Mouse (Mus musculus) effector memory CD4-positive, alpha-beta T cell, adult 5 months (primary cell): ENCODE data around the gene Cep131. TPM values are rescaled to one million over a fixed set of nuclear protein-coding genes. Genes with fewer than 3 reads are reported as not detected.

ENCODE experiments used
- polyA plus RNA-seq: library from polyadenylated mRNA; unstranded; fragments of 100-300 nt; shearing (Covaris generic); gene quantifications from one replicate; pipeline ENCODE4 v1.2.1, GENCODE M21; 2017

The Cep131 gene
- 4.9 TPM for polyA plus RNA-seq

DNA sequence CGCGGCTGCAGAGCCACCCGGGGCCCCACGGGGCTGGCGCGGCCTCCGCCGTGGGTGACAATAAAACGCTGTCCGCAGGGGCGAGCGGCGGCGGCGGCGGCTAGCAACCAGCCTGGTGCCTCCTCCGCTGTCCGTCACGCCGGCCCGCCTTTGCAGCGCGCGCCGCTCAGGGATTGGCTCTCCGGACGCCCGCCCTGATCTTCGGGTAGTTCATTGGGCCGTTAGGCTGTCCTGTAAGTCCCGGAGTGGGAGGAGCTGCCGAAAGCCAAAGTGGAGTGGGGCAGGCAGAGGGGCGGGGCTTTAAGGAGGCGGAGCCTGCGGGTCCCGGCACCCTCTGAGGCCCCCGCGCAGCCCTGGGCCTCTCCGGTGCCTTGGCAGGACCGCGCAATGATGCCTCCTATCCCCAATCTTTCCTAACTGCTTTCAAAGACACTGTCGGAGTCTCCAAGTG lies at the start of gene Cep131:
Gene Cep131, minus strand, starts transcription at position 126 of the 451 bp plus-strand sequence.

GRCm38 (mm10) chr11:120098588-120099511 lies 12.2 kb upstream of the Cep131 start, which contains the start of the genes Tepsin and Ndufaf8:
Gene Tepsin, minus strand, starts transcription at chr11:120098731.
Gene Ndufaf8, plus strand, starts transcription at chr11:120098928.

GRCm38 (mm10) chr11:120046553-120047191 lies 40.0 kb downstream of the Cep131 start, which contains the start of gene Aatk:
Gene Aatk, minus strand, starts transcription at chr11:120047167.

Other genes starting within 250 kb of the Cep131 start
- 25.5 TPM for gene Chmp6, start 173.4 kb downstream of the Cep131 start, polyA plus RNA-seq
- 24.5 TPM for gene Baiap2, start 144.1 kb downstream of the Cep131 start, polyA plus RNA-seq
- gene Aatk, start 39.7 kb downstream of the Cep131 start, polyA plus RNA-seq = 0.10 TPM
- 17.0 TPM for gene Tepsin, start 11.9 kb upstream of the Cep131 start, polyA plus RNA-seq
- 60.2 TPM for gene Ndufaf8, start 12.1 kb upstream of the Cep131 start, polyA plus RNA-seq
- gene Slc38a10, start 64.5 kb upstream of the Cep131 start, polyA plus RNA-seq = 118 TPM
- gene Bahcc1, start 146.1 kb upstream of the Cep131 start, polyA plus RNA-seq = 0.19 TPM